Comparison of ENCODE assay signal across 29 mouse cellular contexts in the genomic region with DNA sequence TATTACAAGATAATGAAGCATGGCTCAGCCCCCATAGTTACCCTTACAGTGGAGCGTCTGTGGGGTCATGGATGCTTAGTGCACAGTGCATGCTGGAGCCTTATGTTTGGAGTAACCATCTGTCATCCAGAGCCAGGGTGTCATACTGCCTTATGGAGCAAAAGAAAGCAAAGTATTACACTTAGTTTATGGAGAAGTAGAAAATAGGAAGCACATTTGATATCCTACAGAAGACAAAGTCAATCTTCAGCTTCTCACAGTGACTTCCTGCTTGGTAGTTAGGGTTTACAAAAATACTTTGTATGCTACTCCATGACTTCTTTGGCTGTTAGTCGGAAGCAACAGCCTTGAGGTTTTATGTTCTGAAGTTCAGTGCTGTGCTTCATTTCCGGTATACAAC. TPM values are rescaled to one million over a fixed set of nuclear protein-coding genes. Genes with fewer than 3 reads are reported as not detected.
DNase-seq lines count a peak whose midpoint lies in the region; ATAC-seq and TF ChIP-seq lines count a peak whose summit lies in the region.
"Had no signal": no experiment of that assay in that cellular context is flagged by ENCODE, and none has a peak within 500 bp of the region (broad histone marks: within the 10 kb centered on the region; RNA-seq: fewer than 3 reads in every experiment).

No protein-coding gene starts in this region.

- 90% methylated on average over 3 of the region's 3 CpGs for WGBS in forebrain, embryonic 16.5 days
- WGBS in forebrain, embryonic 11.5 days: 95% methylated on average over 3 of the region's 3 CpGs
- 50% methylated on average over 3 of the region's 3 CpGs for WGBS in thymus, adult 2 months
- 96% methylated on average over 3 of the region's 3 CpGs for WGBS in intestine, embryonic 16.5 days

- TF ChIP-seq CTCF in thymus, adult 2 months (IDR thresholded peaks at IDR 0.05; ENCODE audit: borderline replicate concordance, control insufficient read depth, extremely low read depth, insufficient read depth, low read length, poor library complexity): no peak

- peaks cover 11% of the 10 kb centered on the region for H3K36me3 ChIP-seq in forebrain, embryonic 16.5 days (ENCODE audit: control insufficient read depth, insufficient read depth)
- H3K36me3 ChIP-seq in forebrain, embryonic 11.5 days (ENCODE audit: control insufficient read depth, insufficient read depth, low read length): peaks cover 3% of the 10 kb centered on the region; the same call in 1 of the 2 replicates
- no peaks in the 10 kb centered on the region for H3K36me3 ChIP-seq in thymus, adult 2 months (ENCODE audit: control insufficient read depth, insufficient read depth, low read length)
- no peaks in the 10 kb centered on the region for H3K36me3 ChIP-seq in intestine, embryonic 16.5 days (ENCODE audit: control insufficient read depth, insufficient read depth, low read length)
- H3K36me3 ChIP-seq: liver, embryonic 13.5 days; stomach, embryonic 15.5 days had no signal

- DNase-seq in forebrain, embryonic 11.5 days (ENCODE audit: low spot score): no peak
- DNase-seq in thymus, adult 2 months: no peak
- no peak for DNase-seq in thymus, postnatal 0 days (ENCODE audit: low spot score)
- no peak for DNase-seq in urinary bladder, postnatal 14 days (ENCODE audit: low spot score)
- DNase-seq: adrenal gland, postnatal 14 days; cerebellum, adult 11-12 months; cerebellum, postnatal 10 days; gastrocnemius, postnatal 36 days; heart, adult 2 months; kidney, adult 2 months; layer of hippocampus, adult 9-11 months; liver, embryonic 13.5 days; lung, adult 2 months; thymus, postnatal 25 days had no signal

- peak; percentile 29; the same call in 1 of the 2 replicates for ATAC-seq in forebrain, embryonic 16.5 days
- ATAC-seq in forebrain, embryonic 11.5 days (replicated peaks; ENCODE audit: low FRiP score): no peak
- ATAC-seq in megakaryocyte, adult 5-6 weeks (ENCODE audit: poor library complexity, severe bottlenecking): peak; percentile 61
- peak; percentile 14; the same call in 1 of the 2 replicates for ATAC-seq in neutrophil, adult 5-6 weeks (ENCODE audit: extremely low read depth, insufficient number of reproducible peaks, low FRiP score, poor library complexity, severe bottlenecking)
- ATAC-seq in intestine, embryonic 16.5 days: no peak
- ATAC-seq: forebrain, embryonic 13.5 days; hindbrain, embryonic 16.5 days; midbrain, embryonic 16.5 days had no signal

- no peak overlapping the region for H3K4me3 ChIP-seq in forebrain, embryonic 16.5 days (replicated peaks; ENCODE audit: low read length)
- H3K4me3 ChIP-seq in forebrain, embryonic 11.5 days (ENCODE audit: low read depth, low read length): no peak overlapping the region
- H3K4me3 ChIP-seq in thymus, adult 2 months (ENCODE audit: control insufficient read depth, insufficient read depth, low read length): no peak overlapping the region
- H3K4me3 ChIP-seq in intestine, embryonic 16.5 days (ENCODE audit: low read length): no peak overlapping the region
- H3K4me3 ChIP-seq: erythroblast, embryonic 14.5 days; forebrain, embryonic 13.5 days; heart, adult 2 months; heart, embryonic 12.5 days; limb, embryonic 12.5 days; liver, embryonic 13.5 days; midbrain, embryonic 10.5 days; myocyte; neural tube, embryonic 13.5 days; stomach, embryonic 15.5 days had no signal

- H3K27ac ChIP-seq in forebrain, embryonic 16.5 days (ENCODE audit: low read length): no peak overlapping the region
- H3K27ac ChIP-seq in forebrain, embryonic 11.5 days (ENCODE audit: low read depth, low read length): no peak overlapping the region
- H3K27ac ChIP-seq in thymus, adult 2 months (ENCODE audit: control insufficient read depth, insufficient read depth, low read length): peak overlapping the region; percentile 56; the same call in 1 of the 2 replicates
- H3K27ac ChIP-seq in intestine, embryonic 16.5 days (ENCODE audit: low read length): no peak overlapping the region
- H3K27ac ChIP-seq: forebrain, embryonic 13.5 days; heart, adult 2 months; kidney, postnatal 0 days; limb, embryonic 12.5 days; liver, embryonic 13.5 days; midbrain, embryonic 10.5 days; neural tube, embryonic 13.5 days; stomach, embryonic 15.5 days had no signal

- no peak for TF ChIP-seq POLR2A in thymus, adult 2 months (IDR thresholded peaks at IDR 0.05; ENCODE audit: control insufficient read depth, extremely low read depth, insufficient read depth, low read length, poor library complexity)

- no peak overlapping the region for H3K4me2 ChIP-seq in forebrain, embryonic 16.5 days (ENCODE audit: low read length)
- H3K4me2 ChIP-seq in forebrain, embryonic 11.5 days (ENCODE audit: low read depth, low read length, severe bottlenecking): no peak overlapping the region
- no peak overlapping the region for H3K4me2 ChIP-seq in intestine, embryonic 16.5 days (ENCODE audit: low read depth, low read length)
- H3K4me2 ChIP-seq: forebrain, embryonic 13.5 days; heart, embryonic 12.5 days; limb, embryonic 12.5 days; liver, embryonic 13.5 days; neural tube, embryonic 13.5 days; stomach, embryonic 15.5 days had no signal

- H3K27me3 ChIP-seq in forebrain, embryonic 16.5 days (replicated peaks; ENCODE audit: control insufficient read depth, insufficient read depth, low read length): no peaks in the 10 kb centered on the region
- H3K27me3 ChIP-seq in forebrain, embryonic 11.5 days (ENCODE audit: control insufficient read depth, insufficient read depth, low read length): no peaks in the 10 kb centered on the region
- no peaks in the 10 kb centered on the region for H3K27me3 ChIP-seq in thymus, adult 2 months (ENCODE audit: control insufficient read depth, insufficient read depth, low read length)
- H3K27me3 ChIP-seq in intestine, embryonic 16.5 days (replicated peaks; ENCODE audit: control insufficient read depth, insufficient read depth, low read length): no peaks in the 10 kb centered on the region
- H3K27me3 ChIP-seq: forebrain, embryonic 13.5 days; heart, embryonic 12.5 days; limb, embryonic 12.5 days; liver, embryonic 13.5 days; neural tube, embryonic 13.5 days; stomach, embryonic 15.5 days had no signal

- no peaks in the 10 kb centered on the region for H3K9me3 ChIP-seq in forebrain, embryonic 16.5 days (ENCODE audit: control insufficient read depth, low read length)
- no peaks in the 10 kb centered on the region for H3K9me3 ChIP-seq in forebrain, embryonic 11.5 days (ENCODE audit: control insufficient read depth, low read length)
- no peaks in the 10 kb centered on the region for H3K9me3 ChIP-seq in intestine, embryonic 16.5 days (ENCODE audit: control insufficient read depth, low read length)
- H3K9me3 ChIP-seq: forebrain, embryonic 13.5 days; heart, embryonic 12.5 days; limb, embryonic 12.5 days; liver, embryonic 13.5 days; midbrain, embryonic 10.5 days; neural tube, embryonic 13.5 days; stomach, embryonic 15.5 days had no signal

- no peaks in the 10 kb centered on the region for H3K4me1 ChIP-seq in forebrain, embryonic 16.5 days (replicated peaks; ENCODE audit: control insufficient read depth, insufficient read depth, low read length)
- H3K4me1 ChIP-seq in forebrain, embryonic 11.5 days (replicated peaks; ENCODE audit: control insufficient read depth, insufficient read depth, low read length): no peaks in the 10 kb centered on the region
- H3K4me1 ChIP-seq in thymus, adult 2 months (replicated peaks; ENCODE audit: control insufficient read depth, insufficient read depth, low read length): peaks cover 5% of the 10 kb centered on the region; the same call in 1 of the 2 replicates
- H3K4me1 ChIP-seq in intestine, embryonic 16.5 days (ENCODE audit: control insufficient read depth, insufficient read depth, low read length): no peaks in the 10 kb centered on the region
- H3K4me1 ChIP-seq: forebrain, embryonic 13.5 days; heart, embryonic 12.5 days; limb, embryonic 12.5 days; liver, embryonic 13.5 days; stomach, embryonic 15.5 days had no signal

- H3K9ac ChIP-seq in forebrain, embryonic 16.5 days (replicated peaks; ENCODE audit: low read depth, low read length): no peak overlapping the region
- no peak overlapping the region for H3K9ac ChIP-seq in forebrain, embryonic 11.5 days (ENCODE audit: low read length)
- H3K9ac ChIP-seq in intestine, embryonic 16.5 days (ENCODE audit: low read depth, low read length): no peak overlapping the region
- H3K9ac ChIP-seq: forebrain, embryonic 13.5 days; heart, embryonic 12.5 days; limb, embryonic 12.5 days; liver, embryonic 13.5 days; neural tube, embryonic 13.5 days; stomach, embryonic 15.5 days had no signal

RNA-seq across cellular contexts. Expression of a gene that starts 2.4 kb away (rescaled TPM):
- 0.11 TPM in 2 replicates for polyA plus RNA-seq in forebrain, embryonic 16.5 days (2015; fragmentation: Nextera tagmentation; extraction: Ambion mirVana)
- 0.03 TPM in 1 of 2 replicates, not detected in the other for polyA plus RNA-seq in forebrain, embryonic 11.5 days (2014; fragmentation: Nextera tagmentation; extraction: Ambion mirVana)
- 0.01 TPM in 2 replicates for polyA plus RNA-seq in thymus, adult 2 months (2012; rRNA removed)
- polyA plus RNA-seq in thymus, postnatal 0 days (2015; fragmentation: Nextera tagmentation; extraction: Ambion mirVana): 0.03 TPM in 1 of 2 replicates, not detected in the other
- total RNA-seq in megakaryocyte, adult 5-6 weeks (2015): not detected in 2 replicates
- under 0.01 and 0.20 TPM in 2 replicates for total RNA-seq in megakaryocyte, adult 5-6 weeks (2017)
- total RNA-seq in neutrophil, adult 5-6 weeks (2017): 0.12 and 0.35 TPM in 2 replicates
- polyA plus RNA-seq in intestine, embryonic 16.5 days (2015; fragmentation: Nextera tagmentation; extraction: Ambion mirVana): 0.02 TPM in 1 of 2 replicates, not detected in the other
- polyA plus RNA-seq: erythroblast, embryonic 14.5 days; heart, embryonic 12.5 days; kidney, adult 2 months; limb, embryonic 12.5 days; liver, embryonic 13.5 days; midbrain, embryonic 10.5 days had no signal

Comparison
In these comparisons a context has a peak if more than half of its experiments do, and no peak if none do; other contexts are left out.
1. ATAC-seq: peak in forebrain, embryonic 16.5 days (single experiment), megakaryocyte, adult 5-6 weeks (single experiment) and neutrophil, adult 5-6 weeks (single experiment); none in forebrain, embryonic 11.5 days (single experiment) and intestine, embryonic 16.5 days (single experiment).